Mouse (Mus musculus) thymus, adult 2 months (tissue): ENCODE measurements around the gene Unc93a2.
"Not testable (repeated sequence)": the region's sequence is repeated elsewhere in the genome, so short reads cannot be mapped to it uniquely, and the experiment has no call there.

Experiments used
- CTCF ChIP-seq: fragments of 200-500 bp; IDR thresholded peaks from 2 replicates; pipeline ENCODE4 v1.5.1; 2012; ENCODE audit warnings: mild to moderate bottlenecking, control low read depth, low read length, moderate library complexity, borderline replicate concordance; ENCODE audit not compliant: control insufficient read depth, poor library complexity, insufficient read depth; ENCODE audit errors: extremely low read depth
- POLR2A ChIP-seq: fragments of 200-500 bp; IDR thresholded peaks from 2 replicates; pipeline ENCODE4 v1.6.1; 2012; ENCODE audit warnings: mild to moderate bottlenecking, low read length, control low read depth, moderate library complexity; ENCODE audit not compliant: control insufficient read depth, poor library complexity, insufficient read depth; ENCODE audit errors: extremely low read depth

DNA sequence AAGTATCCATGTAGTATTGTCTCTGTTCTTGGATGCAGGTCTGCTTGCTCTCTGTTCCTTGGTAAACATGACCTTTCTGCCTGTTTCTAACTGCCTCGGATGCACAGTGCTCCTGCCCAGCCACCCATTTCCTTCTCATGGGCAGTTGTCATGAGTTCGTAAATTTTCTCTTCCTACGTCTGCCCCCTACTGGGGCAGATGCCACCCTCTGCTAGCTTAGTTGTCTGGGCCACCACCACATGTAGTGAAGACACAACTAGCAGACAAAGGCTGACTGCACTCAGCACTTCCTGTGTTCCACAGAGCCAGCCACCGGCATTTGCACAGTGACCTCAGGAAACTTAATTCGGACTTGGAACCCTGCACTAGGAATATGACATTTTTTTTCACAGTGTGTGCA, 52.5 kb downstream of the Unc93a2 start:
- not testable (repeated sequence) for TF ChIP-seq POLR2A, CTCF
